Mouse (Mus musculus): ENCODE results near the gene Foxj1.

DNA sequence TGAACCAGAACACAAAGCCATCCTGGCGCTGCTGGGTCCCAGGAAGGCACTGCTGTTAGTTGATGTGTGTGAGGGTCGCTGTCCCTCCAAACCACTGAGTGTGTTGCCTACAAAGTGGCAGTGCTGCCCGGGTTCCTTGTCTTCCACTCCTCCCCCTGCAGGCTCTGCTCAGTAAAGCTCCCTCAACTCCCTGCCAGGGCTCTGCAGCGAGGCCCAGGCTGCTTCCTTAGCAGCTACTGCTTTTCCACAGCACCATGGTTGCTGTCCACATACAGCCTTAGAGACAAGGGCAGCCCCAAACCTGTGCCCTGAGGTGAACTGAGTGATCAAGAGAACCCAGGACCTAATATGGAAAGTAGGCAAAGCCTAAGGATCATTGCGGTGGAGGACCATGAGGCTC is 47.8 kb downstream of the Foxj1 start:
- TF ChIP-seq CTCF (IDR thresholded peaks at IDR 0.05; ENCODE audit: low read depth, low read length), result no peak
- TF ChIP-seq GATA1 (IDR thresholded peaks at IDR 0.05; ENCODE audit: borderline replicate concordance, low read length), result no peak
- TF ChIP-seq POLR2AphosphoS5 (IDR thresholded peaks at IDR 0.05; ENCODE audit: insufficient replicate concordance, low read depth, low read length), result no peak
- no peak for TF ChIP-seq TAL1 (conservative IDR thresholded peaks at IDR 0.05; ENCODE audit: low read depth, low read length)
- no peak for TF ChIP-seq GATA2 (IDR thresholded peaks at IDR 0.05; ENCODE audit: borderline replicate concordance, low read depth, low read length)

All from G1E (cell line).